Mouse (Mus musculus) megakaryocyte-erythroid progenitor cell, adult 5-6 weeks (primary cell): Measurements from ENCODE around the gene Ddx20. TPM values are rescaled to one million over a fixed set of nuclear protein-coding genes. Genes with fewer than 3 reads are reported as not detected.
"Not testable (repeated sequence)": the region's sequence is repeated elsewhere in the genome, so short reads cannot be mapped to it uniquely, and the experiment has no call there.

Experiments used
- ATAC-seq: replicated peaks from 2 replicates; pipeline ENCODE4 v1.8.0; 2016; ENCODE audit warnings: mild to moderate bottlenecking, inconsistent platforms; ENCODE audit not compliant: severe bottlenecking, poor library complexity, low FRiP score, low TSS enrichment
- total RNA-seq, 2 experiments: library from RNA; stranded (forward) in 1 of 2; stranded (reverse) in 1 of 2; fragments of 200-1000, 215-1000 nt in 1 of 2; fragments of >200 nt in 1 of 2; fragmentation: Nextera tagmentation in 1 of 2; gene quantifications; 2 replicates each; pipeline ENCODE4 v1.2.3; 2014 to 2017

Gene Ddx20
- total RNA-seq, 2 experiments from 2014 or later = 30.2 to 54.2 TPM

- ATAC-seq = no peak
Observed at GRCm38 (mm10) chr3:105706366-105707020, 19.1 kb upstream of the Ddx20 start.

- no peak for ATAC-seq
Observed at GRCm38 (mm10) chr3:105705561-105705960, 18.2 kb upstream of the Ddx20 start.

GRCm38 (mm10) chr3:105705061-105705549 is 17.7 kb upstream of the Ddx20 start:
- ATAC-seq = peak; percentile 24

GRCm38 (mm10) chr3:105704031-105705008 is 16.9 kb upstream of the Ddx20 start, which contains the start of gene Inka2:
Gene Inka2, plus strand, starts transcription at chr3:105704599.
- ATAC-seq = peak; percentile 85

GRCm38 (mm10) chr3:105703571-105703970 is 16.2 kb upstream of the Ddx20 start:
- no peak for ATAC-seq

- ATAC-seq = peak; percentile 20
Observed at GRCm38 (mm10) chr3:105701399-105701798, 14.0 kb upstream of the Ddx20 start.

GRCm38 (mm10) chr3:105700786-105701185 is 13.4 kb upstream of the Ddx20 start:
- ATAC-seq = not testable (repeated sequence)

- peak; percentile 90 for ATAC-seq
Observed at GRCm38 (mm10) chr3:105699241-105699933, 12.0 kb upstream of the Ddx20 start.

GRCm38 (mm10) chr3:105698311-105698710 is 10.9 kb upstream of the Ddx20 start:
- ATAC-seq = peak; percentile 47

GRCm38 (mm10) chr3:105697148-105697441 is 9.7 kb upstream of the Ddx20 start:
- ATAC-seq = no peak

- ATAC-seq = no peak
Observed at GRCm38 (mm10) chr3:105696387-105697147, 9.2 kb upstream of the Ddx20 start.

- no peak for ATAC-seq
Observed at GRCm38 (mm10) chr3:105695476-105696386, 8.4 kb upstream of the Ddx20 start.

GRCm38 (mm10) chr3:105693327-105694080 is 6.1 kb upstream of the Ddx20 start:
- no peak for ATAC-seq

GRCm38 (mm10) chr3:105688536-105688935 is 1.2 kb upstream of the Ddx20 start:
- ATAC-seq = no peak

- peak; percentile 6 for ATAC-seq
Observed at GRCm38 (mm10) chr3:105686394-105687323, 715 bp downstream of the Ddx20 start.

- no peak for ATAC-seq
Observed at GRCm38 (mm10) chr3:105680346-105680745, 7.0 kb downstream of the Ddx20 start.
